Mouse (Mus musculus): Measurements from ENCODE around the gene Spdye4c. TPM values are rescaled to one million over a fixed set of nuclear protein-coding genes. Genes with fewer than 3 reads are reported as not detected.

Spdye4c gene
- not detected in 2 replicates for polyA plus RNA-seq (2015; fragmentation: Nextera tagmentation; extraction: Ambion mirVana)

GRCm38 (mm10) chr2:128590909-128591308 is at the start of gene Spdye4c:
Gene Spdye4c (plus strand): TSS chr2:128591209.
- Histone ChIP-seq H3K27ac (ENCODE audit: low read length) (no peak within 1 kb of the TSS), H3K9me3 (ENCODE audit: low read length) (no peaks in the 10 kb centered on the region), H3K36me3 (ENCODE audit: insufficient read depth, low read length) (no peaks in the 10 kb centered on the region), H3K27me3 (replicated peaks; ENCODE audit: insufficient read depth, low read length) (no peaks in the 10 kb centered on the region), H3K4me2 (replicated peaks; ENCODE audit: low read depth, low read length) (no peak within 1 kb of the TSS), H3K4me1 (ENCODE audit: insufficient read depth, low read depth, low read length) (no peaks in the 10 kb centered on the region), H3K9ac (replicated peaks; ENCODE audit: low read depth) (no peak within 1 kb of the TSS), H3K4me3 (ENCODE audit: low read depth, low read length) (no peak within 1 kb of the TSS)
- DNase-seq (ENCODE audit: low spot score) (no peak), ATAC-seq (no peak)
- TF ChIP-seq EP300 (IDR thresholded peaks at IDR 0.05) (no peak), CTCF (IDR thresholded peaks at IDR 0.05) (no peak)
- 85% methylated on average over 3 of the region's 3 CpGs for whole genome bisulfite sequencing

DNA sequence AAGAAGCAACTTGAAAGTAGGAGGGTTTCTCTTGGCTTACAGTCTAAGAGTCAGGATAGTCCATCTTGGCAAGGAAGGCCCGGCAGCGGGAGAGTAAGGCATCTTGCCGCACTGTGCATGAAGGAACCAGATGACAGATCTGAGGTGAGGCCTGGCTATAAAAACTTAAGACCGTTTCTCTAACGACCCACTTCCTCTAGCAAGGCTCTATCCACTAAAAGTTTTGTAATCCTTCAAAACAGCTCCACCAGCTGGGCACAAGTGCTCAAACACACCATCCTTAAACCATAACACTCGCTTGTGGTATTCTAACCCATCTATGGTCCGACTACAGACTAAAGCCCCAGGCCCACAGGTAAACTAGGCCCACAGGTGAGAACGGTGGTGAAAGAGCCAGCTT is 47.5 kb upstream of the Spdye4c start:
- TF ChIP-seq EP300 (IDR thresholded peaks at IDR 0.05) (no peak), CTCF (IDR thresholded peaks at IDR 0.05) (peak; percentile 22)
- no peak overlapping the region for H3K4me2 ChIP-seq (replicated peaks; ENCODE audit: low read depth, low read length)
- ATAC-seq (no peak), DNase-seq (ENCODE audit: low spot score) (no peak)
- H3K4me3 ChIP-seq (ENCODE audit: low read depth, low read length) = no peak overlapping the region
- H3K4me1 ChIP-seq (ENCODE audit: insufficient read depth, low read depth, low read length) = peaks cover 6% of the 10 kb centered on the region; the same call in 1 of the 2 replicates
- 65% methylated on average over 8 of the region's 8 CpGs for WGBS
- no peak overlapping the region for H3K9ac ChIP-seq (replicated peaks; ENCODE audit: low read depth)
- H3K36me3 ChIP-seq (ENCODE audit: insufficient read depth, low read length) = no peaks in the 10 kb centered on the region
- H3K27ac ChIP-seq (ENCODE audit: low read length) = peak overlapping the region; percentile 34; the same call in 1 of the 2 replicates
- H3K27me3 ChIP-seq (replicated peaks; ENCODE audit: insufficient read depth, low read length) = no peaks in the 10 kb centered on the region
- no peaks in the 10 kb centered on the region for H3K9me3 ChIP-seq (ENCODE audit: low read length)

- no peaks in the 10 kb centered on the region for H3K36me3 ChIP-seq (ENCODE audit: insufficient read depth, low read length)
Observed at GRCm38 (mm10) chr2:128544421-128545137, 46.4 kb upstream of the Spdye4c start.

GRCm38 (mm10) chr2:128545447-128545846 is 45.6 kb upstream of the Spdye4c start:
- Histone ChIP-seq H3K27ac (ENCODE audit: low read length) (peak overlapping the region; percentile 35; the same call in 1 of the 2 replicates), H3K9ac (replicated peaks; ENCODE audit: low read depth) (no peak overlapping the region), H3K4me1 (ENCODE audit: insufficient read depth, low read depth, low read length) (peaks cover 6% of the 10 kb centered on the region; the same call in 1 of the 2 replicates), H3K27me3 (replicated peaks; ENCODE audit: insufficient read depth, low read length) (no peaks in the 10 kb centered on the region), H3K4me3 (ENCODE audit: low read depth, low read length) (no peak overlapping the region), H3K9me3 (ENCODE audit: low read length) (no peaks in the 10 kb centered on the region), H3K36me3 (ENCODE audit: insufficient read depth, low read length) (no peaks in the 10 kb centered on the region), H3K4me2 (replicated peaks; ENCODE audit: low read depth, low read length) (no peak overlapping the region)
- no peak for ATAC-seq
- DNase-seq (ENCODE audit: low spot score) = no peak
- TF ChIP-seq EP300 (IDR thresholded peaks at IDR 0.05) (no peak), CTCF (IDR thresholded peaks at IDR 0.05) (no peak)
- WGBS = 79% methylated on average over 7 of the region's 7 CpGs

More at GRCm38 (mm10) chr2:128544421-128545137, 46.4 kb upstream of the Spdye4c start:
- H3K27me3 ChIP-seq (replicated peaks; ENCODE audit: insufficient read depth, low read length) = no peaks in the 10 kb centered on the region
- H3K4me2 ChIP-seq (replicated peaks; ENCODE audit: low read depth, low read length) = no peak overlapping the region
- 35% methylated on average over 5 of the region's 5 CpGs for WGBS
- peak; percentile 81 for DNase-seq (ENCODE audit: low spot score)
- TF ChIP-seq CTCF (IDR thresholded peaks at IDR 0.05) = peak; percentile 80
- TF ChIP-seq EP300 (IDR thresholded peaks at IDR 0.05) = peak; percentile 83
- peak overlapping the region; percentile 34 for H3K27ac ChIP-seq (ENCODE audit: low read length)
- no peaks in the 10 kb centered on the region for H3K9me3 ChIP-seq (ENCODE audit: low read length)
- H3K4me1 ChIP-seq (ENCODE audit: insufficient read depth, low read depth, low read length) = peaks cover 6% of the 10 kb centered on the region; the same call in 1 of the 2 replicates
- H3K4me3 ChIP-seq (ENCODE audit: low read depth, low read length) = no peak overlapping the region
- H3K9ac ChIP-seq (replicated peaks; ENCODE audit: low read depth) = no peak overlapping the region
- ATAC-seq = peak; percentile 84

GRCm38 (mm10) chr2:128547079-128547478 is 43.9 kb upstream of the Spdye4c start:
- no peak for DNase-seq (ENCODE audit: low spot score)
- Histone ChIP-seq H3K27me3 (replicated peaks; ENCODE audit: insufficient read depth, low read length) (no peaks in the 10 kb centered on the region), H3K4me2 (replicated peaks; ENCODE audit: low read depth, low read length) (no peak overlapping the region), H3K27ac (ENCODE audit: low read length) (no peak overlapping the region), H3K36me3 (ENCODE audit: insufficient read depth, low read length) (no peaks in the 10 kb centered on the region), H3K9me3 (ENCODE audit: low read length) (no peaks in the 10 kb centered on the region), H3K4me3 (ENCODE audit: low read depth, low read length) (no peak overlapping the region), H3K9ac (replicated peaks; ENCODE audit: low read depth) (no peak overlapping the region), H3K4me1 (ENCODE audit: insufficient read depth, low read depth, low read length) (peaks cover 6% of the 10 kb centered on the region; the same call in 1 of the 2 replicates)
- no peak for TF ChIP-seq CTCF (IDR thresholded peaks at IDR 0.05)
- TF ChIP-seq EP300 (IDR thresholded peaks at IDR 0.05) = no peak
- no peak for ATAC-seq
- WGBS = 63% methylated on average over 10 of the region's 10 CpGs

DNA sequence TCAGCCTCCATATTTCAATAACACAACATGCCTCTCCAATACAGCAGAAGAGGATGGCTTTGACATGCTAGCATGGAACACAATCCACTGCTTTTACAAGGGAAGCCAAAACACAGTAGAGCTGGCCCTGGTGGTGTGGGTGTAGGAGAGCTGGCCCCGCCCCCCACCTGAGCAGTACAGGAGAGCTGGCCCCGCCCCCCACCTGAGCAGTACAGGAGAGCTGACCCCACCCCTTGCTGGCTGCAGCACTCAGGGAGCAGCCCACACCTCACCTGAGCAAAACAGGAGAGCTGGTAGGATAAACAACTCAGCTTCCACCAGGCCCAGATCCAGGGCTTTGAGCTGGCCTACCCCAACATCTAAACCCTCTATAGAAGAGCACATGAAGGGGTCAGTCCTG is 42.7 kb upstream of the Spdye4c start:
- WGBS = 35% methylated on average over 2 of the region's 2 CpGs
- ATAC-seq = peak; percentile 40
- Histone ChIP-seq H3K36me3 (ENCODE audit: insufficient read depth, low read length) (no peaks in the 10 kb centered on the region), H3K4me1 (ENCODE audit: insufficient read depth, low read depth, low read length) (peaks cover 15% of the 10 kb centered on the region), H3K27ac (ENCODE audit: low read length) (peak overlapping the region; percentile 43; the same call in 1 of the 2 replicates), H3K9me3 (ENCODE audit: low read length) (no peaks in the 10 kb centered on the region), H3K27me3 (replicated peaks; ENCODE audit: insufficient read depth, low read length) (no peaks in the 10 kb centered on the region), H3K4me3 (ENCODE audit: low read depth, low read length) (no peak overlapping the region), H3K4me2 (replicated peaks; ENCODE audit: low read depth, low read length) (no peak overlapping the region), H3K9ac (replicated peaks; ENCODE audit: low read depth) (no peak overlapping the region)
- peak; percentile 69 for DNase-seq (ENCODE audit: low spot score)
- TF ChIP-seq EP300 (IDR thresholded peaks at IDR 0.05) (no peak), CTCF (IDR thresholded peaks at IDR 0.05) (no peak)

All from lung, postnatal 0 days (tissue).